Mouse (Mus musculus): ENCODE results near the gene Hoxc9.

DNA sequence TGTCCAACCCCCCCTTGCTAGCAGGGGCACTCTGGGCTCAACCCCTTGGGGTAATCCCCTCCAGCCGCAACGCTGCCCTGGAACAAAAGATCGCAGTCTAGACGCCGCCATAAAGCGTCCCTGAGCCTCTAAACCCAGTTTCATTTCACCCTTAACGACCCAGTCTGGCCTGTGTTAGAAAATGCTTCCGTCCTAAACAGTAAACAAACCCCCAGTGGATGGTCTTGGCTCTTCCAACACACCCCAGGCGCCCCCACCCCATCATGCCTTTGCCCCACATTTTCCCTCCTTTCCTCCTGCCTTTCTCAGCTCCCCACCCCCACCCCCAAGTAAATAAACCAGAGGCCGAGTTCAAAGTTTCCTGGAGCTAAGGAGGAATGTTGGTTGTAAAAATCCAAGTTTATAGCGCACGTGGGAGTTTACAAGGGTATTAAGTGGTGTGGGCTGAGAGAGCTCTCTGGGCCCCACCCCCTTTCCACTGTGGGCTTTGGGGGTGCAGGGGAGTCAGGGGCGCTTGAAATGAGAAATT, 16.5 kb upstream of the Hoxc9 start:
- TF ChIP-seq CTCF (IDR thresholded peaks at IDR 0.05; ENCODE audit: insufficient read depth, low read depth, low read length) (no peak), POLR2A (IDR thresholded peaks at IDR 0.05; ENCODE audit: insufficient read depth, low read depth, low read length) (no peak)
